Mouse (Mus musculus) liver, postnatal 0 days (tissue): ENCODE measurements around the gene Selenow. TPM values are rescaled to one million over a fixed set of nuclear protein-coding genes. Genes with fewer than 3 reads are reported as not detected.

ENCODE experiments used
- ATAC-seq: fragments of 200-750 bp; cut with Nextera tagmentation; 2 replicates; pipeline ENCODE4 v1.8.0; 2017; ENCODE audit warnings: mild to moderate bottlenecking, moderate library complexity
- DNase-seq: peaks from one replicate; pipeline ENCODE4 v3.0.0-alpha.2; 2016
- H3K27ac ChIP-seq: fragments of 300-500 bp; sonication (generic); 2 replicates; pipeline ENCODE4 v1.5.1; 2014; ENCODE audit warnings: antibody characterized with exemption, moderate library complexity, mild to moderate bottlenecking, low read depth
- H3K27me3 ChIP-seq: fragments of 300-500 bp; sonication (generic); 2 replicates; pipeline ENCODE4 v1.6.1; 2014; ENCODE audit warnings: low read length, control low read depth, mixed read lengths; ENCODE audit not compliant: insufficient read depth
- H3K36me3 ChIP-seq: fragments of 300-500 bp; sonication (generic); replicated peaks from 2 replicates; pipeline ENCODE4 v1.6.1; 2014; ENCODE audit warnings: mild to moderate bottlenecking, control low read depth, low read length, moderate library complexity, mixed read lengths; ENCODE audit not compliant: insufficient read depth
- H3K4me1 ChIP-seq: fragments of 300-500 bp; sonication (generic); 2 replicates; pipeline ENCODE4 v1.6.1; 2014; ENCODE audit warnings: antibody characterized with exemption, mild to moderate bottlenecking, control low read depth; ENCODE audit not compliant: insufficient read depth
- H3K4me2 ChIP-seq: fragments of 300-500 bp; sonication (generic); 2 replicates; pipeline ENCODE4 v1.6.1; 2014; ENCODE audit warnings: low read depth, mild to moderate bottlenecking, low read length, moderate library complexity, mixed read lengths
- H3K4me3 ChIP-seq: fragments of 300-500 bp; sonication (generic); 2 replicates; pipeline ENCODE4 v1.5.1; 2014; ENCODE audit warnings: low read depth, low read length
- H3K9ac ChIP-seq: fragments of 300-500 bp; sonication (generic); replicated peaks from 2 replicates; pipeline ENCODE4 v1.6.1; 2014; ENCODE audit warnings: mild to moderate bottlenecking, moderate library complexity
- H3K9me3 ChIP-seq: fragments of 300-500 bp; sonication (generic); 2 replicates; pipeline ENCODE4 v1.6.1; 2016; ENCODE audit warnings: mild to moderate bottlenecking, control low read depth, low read length, mixed read lengths
- CTCF ChIP-seq: sonication (generic); IDR thresholded peaks from 2 replicates; pipeline ENCODE4 v1.5.1; 2016; ENCODE audit warnings: antibody characterized with exemption, low read depth
- EP300 ChIP-seq: IDR thresholded peaks from 2 replicates; pipeline ENCODE4 v1.6.1; 2016; ENCODE audit warnings: antibody characterized with exemption, low read depth, mild to moderate bottlenecking
- WGBS: fragments of 180-500 bp; shearing (Covaris S2); extraction: QIAGEN DNeasy Blood & Tissue Kit; methylation state at CpG from one replicate; pipeline ENCODE4 v1.1.7; 2014; ENCODE audit not compliant: insufficient replicate concordance; 5-methylcytosine and 5-hydroxymethylcytosine counted together
- polyA plus RNA-seq: library from polyadenylated mRNA; unstranded; fragments of >200 nt; fragmentation: Nextera tagmentation; extraction: Ambion mirVana; gene quantifications from 2 replicates; pipeline ENCODE4 v1.2.1, GENCODE M21; 2015

The Selenow gene
- polyA plus RNA-seq, 1 experiment from 2014 or later: 158 TPM

DNA sequence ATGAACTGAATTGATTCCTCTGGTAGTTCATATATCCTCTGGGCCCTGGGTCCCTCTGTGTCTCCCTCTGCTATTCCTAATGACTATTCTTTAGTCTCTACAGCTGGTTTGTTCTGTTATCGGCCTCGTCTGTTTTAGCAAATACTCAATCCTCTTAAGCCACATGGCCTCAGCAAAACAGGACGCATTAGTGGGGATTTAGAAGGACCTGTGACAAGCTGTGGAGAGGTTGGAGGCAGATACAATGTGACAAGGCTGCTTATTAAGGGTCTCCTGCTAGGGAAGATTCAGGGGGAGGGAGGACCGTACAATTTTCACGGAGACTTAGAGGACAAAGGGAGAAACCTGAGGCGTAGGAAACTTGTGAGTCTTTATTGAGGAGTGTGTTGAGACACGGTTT lies 16.3 kb downstream of the Selenow start:
- H3K9me3 ChIP-seq: no peaks in the 10 kb centered on the region
- WGBS: 68% methylated on average over 7 of the region's 7 CpGs
- no peak for ATAC-seq
- no peaks in the 10 kb centered on the region for H3K36me3 ChIP-seq
- DNase-seq: no peak
- H3K4me1 ChIP-seq: no peaks in the 10 kb centered on the region
- no peaks in the 10 kb centered on the region for H3K27me3 ChIP-seq
- H3K27ac ChIP-seq: no peak overlapping the region
- no peak overlapping the region for H3K4me3 ChIP-seq
- no peak overlapping the region for H3K9ac ChIP-seq
- H3K4me2 ChIP-seq: no peak overlapping the region
- TF ChIP-seq CTCF (no peak), EP300 (no peak)

- DNase-seq (no peak), ATAC-seq (no peak)
- no peaks in the 10 kb centered on the region for H3K27me3 ChIP-seq
- no peak overlapping the region for H3K4me3 ChIP-seq
- no peaks in the 10 kb centered on the region for H3K9me3 ChIP-seq
- no peak overlapping the region for H3K9ac ChIP-seq
- 63% methylated on average over 9 of the region's 9 CpGs for WGBS
- no peaks in the 10 kb centered on the region for H3K36me3 ChIP-seq
- H3K27ac ChIP-seq: no peak overlapping the region
- TF ChIP-seq EP300: no peak
- TF ChIP-seq CTCF: no peak
- H3K4me2 ChIP-seq: no peak overlapping the region
- H3K4me1 ChIP-seq: no peaks in the 10 kb centered on the region
These were observed 20.7 kb downstream of the Selenow start for GRCm38 (mm10) chr7:15901366-15902048.

GRCm38 (mm10) chr7:15894251-15894650 lies 28.0 kb downstream of the Selenow start:
- Histone ChIP-seq H3K27me3 (no peaks in the 10 kb centered on the region), H3K9me3 (no peaks in the 10 kb centered on the region), H3K9ac (no peak overlapping the region), H3K4me3 (no peak overlapping the region), H3K4me2 (no peak overlapping the region), H3K27ac (no peak overlapping the region), H3K36me3 (no peaks in the 10 kb centered on the region), H3K4me1 (no peaks in the 10 kb centered on the region)
- no peak for TF ChIP-seq CTCF
- no peak for TF ChIP-seq EP300
- 63% methylated on average over 1 of the region's 1 CpGs for WGBS
- ATAC-seq (no peak), DNase-seq (no peak)

DNA sequence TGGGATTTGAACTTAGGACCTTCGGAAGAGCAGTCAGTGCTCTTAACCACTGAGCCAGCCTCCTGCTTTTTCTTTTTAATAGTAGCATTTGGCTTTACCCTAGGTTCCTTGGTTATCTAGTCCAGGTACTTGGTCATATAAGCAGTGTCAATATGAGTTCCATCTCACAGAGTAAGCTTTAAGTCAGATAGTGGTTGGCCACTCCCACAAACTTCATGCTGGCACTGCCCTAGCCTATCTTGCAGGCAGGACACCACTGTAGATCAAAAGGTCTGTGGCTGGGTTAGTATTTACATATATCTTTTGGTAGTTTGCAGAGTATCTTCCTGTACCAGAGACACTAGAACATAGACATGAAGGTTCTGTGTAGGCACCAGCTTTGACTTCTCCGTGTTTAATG lies 38.1 kb downstream of the Selenow start:
- no peak for ATAC-seq
- no peak overlapping the region for H3K27ac ChIP-seq
- WGBS: 78% methylated on average over 2 of the region's 2 CpGs

DNA sequence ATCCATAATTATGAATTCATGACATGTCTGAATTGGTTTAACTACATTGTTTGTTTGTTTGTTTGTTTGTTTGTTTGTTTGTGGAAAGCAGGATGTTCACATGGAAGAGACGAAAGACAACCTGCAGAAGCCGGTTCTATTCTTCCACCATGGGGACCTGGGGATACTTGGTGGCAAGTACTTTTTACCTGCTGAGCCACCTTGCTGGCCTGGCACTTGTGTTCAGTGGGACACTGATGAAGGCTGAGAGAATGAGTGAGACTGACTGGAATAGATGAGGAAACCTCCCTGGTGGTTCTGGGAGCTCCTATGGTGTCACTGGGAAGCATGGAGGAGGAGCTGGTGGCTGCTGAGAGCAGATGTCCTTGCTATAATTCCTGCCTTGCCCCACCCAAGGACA lies 39.9 kb downstream of the Selenow start, which contains the start of gene Crxos:
Gene Crxos (plus strand): TSS at position 301 of the 400 bp plus-strand sequence.
- H3K27ac ChIP-seq: no peak within 1 kb of the TSS
- H3K4me1 ChIP-seq: no peaks in the 10 kb centered on the region
- H3K36me3 ChIP-seq: no peaks in the 10 kb centered on the region
- ATAC-seq: no peak
- TF ChIP-seq EP300: no peak
- no peak for TF ChIP-seq CTCF
- no peak for DNase-seq
- H3K4me2 ChIP-seq: no peak within 1 kb of the TSS
- no peaks in the 10 kb centered on the region for H3K9me3 ChIP-seq
- no peak within 1 kb of the TSS for H3K9ac ChIP-seq
- 78% methylated on average over 2 of the region's 2 CpGs for WGBS
- H3K27me3 ChIP-seq: no peaks in the 10 kb centered on the region
- H3K4me3 ChIP-seq: no peak within 1 kb of the TSS

More for the DNA sequence above, 38.1 kb downstream of the Selenow start:
- TF ChIP-seq CTCF (no peak), EP300 (no peak)
- no peak overlapping the region for H3K9ac ChIP-seq
- H3K27me3 ChIP-seq: no peaks in the 10 kb centered on the region
- H3K4me1 ChIP-seq: no peaks in the 10 kb centered on the region
- H3K4me2 ChIP-seq: no peak overlapping the region
- H3K36me3 ChIP-seq: no peaks in the 10 kb centered on the region
- H3K4me3 ChIP-seq: no peak overlapping the region
- H3K9me3 ChIP-seq: no peaks in the 10 kb centered on the region
- DNase-seq: no peak

DNA sequence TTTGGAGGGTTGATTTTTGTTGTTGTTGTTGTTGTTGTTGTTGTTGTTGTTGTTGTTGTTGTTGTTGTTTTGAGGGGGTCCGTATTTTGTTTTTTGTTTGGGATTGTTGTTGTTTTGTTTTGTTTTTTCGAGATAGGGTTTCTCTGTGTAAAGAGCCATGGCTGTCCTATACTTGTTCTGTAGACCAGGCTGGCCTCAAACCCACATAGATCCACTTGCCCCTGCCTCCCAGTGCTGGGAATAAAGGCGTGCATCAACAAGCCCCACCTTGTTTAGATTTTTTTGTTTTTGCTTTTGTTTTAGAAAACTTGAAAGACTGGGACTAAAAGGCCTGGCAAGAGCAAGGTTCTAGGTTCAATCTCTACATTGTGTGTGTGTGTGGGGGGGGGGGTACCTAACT lies 40.4 kb downstream of the Selenow start:
- H3K4me2 ChIP-seq: no peak overlapping the region
- TF ChIP-seq EP300: no peak
- no peak for TF ChIP-seq CTCF
- no peak for DNase-seq
- H3K27me3 ChIP-seq: no peaks in the 10 kb centered on the region
- no peak for ATAC-seq
- no peaks in the 10 kb centered on the region for H3K4me1 ChIP-seq
- H3K4me3 ChIP-seq: no peak overlapping the region
- no peaks in the 10 kb centered on the region for H3K36me3 ChIP-seq
- WGBS: 57% methylated on average over 3 of the region's 3 CpGs
- H3K9ac ChIP-seq: no peak overlapping the region
- no peak overlapping the region for H3K27ac ChIP-seq
- no peaks in the 10 kb centered on the region for H3K9me3 ChIP-seq
